Mouse (Mus musculus): ENCODE results near the gene Nmd3. TPM values are rescaled to one million over a fixed set of nuclear protein-coding genes. Genes with fewer than 3 reads are reported as not detected.
A peak's percentile ranks its signal among the peaks of the same experiment; 100 is the strongest.

Nmd3 gene
- total and polyA plus RNA-seq, 3 experiments: 97.8 to 187 (median 138) TPM

DNA sequence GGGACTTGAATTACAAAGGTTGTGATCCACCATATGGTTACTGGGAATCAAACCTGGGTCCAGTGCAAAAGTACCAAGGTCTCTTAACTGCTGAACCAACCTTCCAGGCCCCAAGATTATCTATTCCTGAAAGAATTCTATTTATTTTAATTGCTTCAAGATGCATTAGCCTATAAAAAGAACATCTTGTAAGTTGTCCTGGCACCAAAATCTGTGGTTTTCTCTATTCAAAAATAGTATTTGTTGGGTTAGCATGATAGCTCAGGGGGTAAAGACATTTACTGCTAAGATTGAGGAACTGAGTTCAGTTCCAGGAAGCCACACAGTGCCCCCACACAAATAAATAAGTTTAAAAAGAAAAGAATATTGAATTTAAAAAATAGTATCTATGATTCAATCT lies 19.4 kb upstream of the Nmd3 start:
- Histone ChIP-seq H3K4me1 (ENCODE audit: insufficient read depth, low read depth, low read length) (no peaks in the 10 kb centered on the region), H3K4me3 (ENCODE audit: low read depth, low read length) (no peak overlapping the region), H3K27me3 (ENCODE audit: insufficient read depth, low read length) (peaks cover 7% of the 10 kb centered on the region), H3K36me3 (replicated peaks) (no peaks in the 10 kb centered on the region), H3K9me3 (replicated peaks) (no peaks in the 10 kb centered on the region)
- TF ChIP-seq CTCF (IDR thresholded peaks at IDR 0.05; ENCODE audit: low read depth, low read length) (no peak), GATA2 (IDR thresholded peaks at IDR 0.05; ENCODE audit: borderline replicate concordance, low read depth, low read length) (no peak), TAL1 (conservative IDR thresholded peaks at IDR 0.05; ENCODE audit: low read depth, low read length) (no peak), POLR2AphosphoS5 (IDR thresholded peaks at IDR 0.05; ENCODE audit: insufficient replicate concordance, low read depth, low read length) (no peak), GATA1 (IDR thresholded peaks at IDR 0.05; ENCODE audit: borderline replicate concordance, low read length) (no peak)
- no peak for DNase-seq (ENCODE audit: low spot score)
- no peak for ATAC-seq (ENCODE audit: extremely low read depth, insufficient number of reproducible peaks, low FRiP score, poor library complexity, severe bottlenecking)

- Histone ChIP-seq H3K9me3 (replicated peaks) (no peaks in the 10 kb centered on the region), H3K27me3 (ENCODE audit: insufficient read depth, low read length) (peaks cover 34% of the 10 kb centered on the region), H3K4me3 (ENCODE audit: low read depth, low read length) (no peak overlapping the region), H3K4me1 (ENCODE audit: insufficient read depth, low read depth, low read length) (no peaks in the 10 kb centered on the region), H3K36me3 (replicated peaks) (no peaks in the 10 kb centered on the region)
- TF ChIP-seq TAL1 (conservative IDR thresholded peaks at IDR 0.05; ENCODE audit: low read depth, low read length) (no peak), GATA1 (IDR thresholded peaks at IDR 0.05; ENCODE audit: borderline replicate concordance, low read length) (no peak), CTCF (IDR thresholded peaks at IDR 0.05; ENCODE audit: low read depth, low read length) (no peak)
- DNase-seq (ENCODE audit: low spot score) (no peak), ATAC-seq (ENCODE audit: extremely low read depth, insufficient number of reproducible peaks, low FRiP score, poor library complexity, severe bottlenecking) (no peak)
These were observed 12.5 kb upstream of the Nmd3 start for GRCm38 (mm10) chr3:69709043-69709929.

DNA sequence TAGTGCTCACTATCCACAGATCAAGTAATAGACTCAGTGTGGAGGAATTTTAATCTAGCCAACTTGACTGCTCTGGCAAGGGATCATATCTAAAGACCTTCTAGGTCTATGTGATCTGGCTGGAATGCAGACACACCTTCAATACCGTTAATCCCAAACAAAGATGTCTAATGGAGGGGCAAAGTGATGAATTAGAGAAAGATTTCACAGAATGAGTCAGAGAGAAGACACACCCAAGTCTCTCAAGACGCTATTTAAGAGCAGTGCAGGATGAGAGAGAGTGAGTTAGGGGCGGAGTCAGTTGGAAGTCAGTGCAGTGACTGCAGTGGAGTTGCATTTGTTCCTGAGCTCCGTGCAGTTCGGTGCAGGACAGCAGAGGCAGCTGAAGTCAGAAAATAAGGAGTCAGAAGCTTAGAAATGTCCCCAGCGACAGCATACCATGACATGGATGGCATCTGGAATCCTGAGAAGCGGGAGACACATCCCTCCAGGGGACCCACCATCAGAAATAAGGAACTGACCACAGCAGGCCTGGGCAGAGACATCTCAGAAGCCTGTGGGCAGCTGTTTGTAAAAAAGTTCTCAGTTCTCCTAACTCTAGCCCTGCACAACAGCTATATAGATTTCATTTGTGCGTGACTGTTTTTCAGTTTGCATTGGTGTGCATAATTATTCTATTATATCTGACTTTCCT lies 9.7 kb upstream of the Nmd3 start:
- Histone ChIP-seq H3K36me3 (replicated peaks) (no peaks in the 10 kb centered on the region), H3K27me3 (ENCODE audit: insufficient read depth, low read length) (peaks cover 43% of the 10 kb centered on the region), H3K9me3 (replicated peaks) (no peaks in the 10 kb centered on the region), H3K4me3 (ENCODE audit: low read depth, low read length) (no peak overlapping the region), H3K4me1 (ENCODE audit: insufficient read depth, low read depth, low read length) (no peaks in the 10 kb centered on the region)
- DNase-seq (ENCODE audit: low spot score) (no peak), ATAC-seq (ENCODE audit: extremely low read depth, insufficient number of reproducible peaks, low FRiP score, poor library complexity, severe bottlenecking) (no peak; the same call in 1 of the 2 replicates)
- TF ChIP-seq CTCF (IDR thresholded peaks at IDR 0.05; ENCODE audit: low read depth, low read length): no peak
- TF ChIP-seq POLR2AphosphoS5 (IDR thresholded peaks at IDR 0.05; ENCODE audit: insufficient replicate concordance, low read depth, low read length): no peak
- TF ChIP-seq GATA1 (IDR thresholded peaks at IDR 0.05; ENCODE audit: borderline replicate concordance, low read length): no peak
- TF ChIP-seq TAL1 (conservative IDR thresholded peaks at IDR 0.05; ENCODE audit: low read depth, low read length): no peak
- TF ChIP-seq GATA2 (IDR thresholded peaks at IDR 0.05; ENCODE audit: borderline replicate concordance, low read depth, low read length): no peak

- Histone ChIP-seq H3K4me1 (ENCODE audit: insufficient read depth, low read depth, low read length) (peaks cover 2% of the 10 kb centered on the region; the same call in 1 of the 2 replicates), H3K27me3 (ENCODE audit: insufficient read depth, low read length) (peaks cover 24% of the 10 kb centered on the region), H3K36me3 (replicated peaks) (no peaks in the 10 kb centered on the region), H3K4me3 (ENCODE audit: low read depth, low read length) (no peak overlapping the region), H3K9me3 (replicated peaks) (no peaks in the 10 kb centered on the region)
- DNase-seq (ENCODE audit: low spot score) (no peak), ATAC-seq (ENCODE audit: extremely low read depth, insufficient number of reproducible peaks, low FRiP score, poor library complexity, severe bottlenecking) (no peak)
- TF ChIP-seq GATA2 (IDR thresholded peaks at IDR 0.05; ENCODE audit: borderline replicate concordance, low read depth, low read length) (no peak), GATA1 (IDR thresholded peaks at IDR 0.05; ENCODE audit: borderline replicate concordance, low read length) (no peak), TAL1 (conservative IDR thresholded peaks at IDR 0.05; ENCODE audit: low read depth, low read length) (no peak), CTCF (IDR thresholded peaks at IDR 0.05; ENCODE audit: low read depth, low read length) (no peak), POLR2AphosphoS5 (IDR thresholded peaks at IDR 0.05; ENCODE audit: insufficient replicate concordance, low read depth, low read length) (no peak)
These were observed 4.3 kb upstream of the Nmd3 start for GRCm38 (mm10) chr3:69717476-69717875.

GRCm38 (mm10) chr3:69722187-69722867 lies 542 bp downstream of the Nmd3 start:
- TF ChIP-seq GATA1 (IDR thresholded peaks at IDR 0.05; ENCODE audit: borderline replicate concordance, low read length) (no peak), CTCF (IDR thresholded peaks at IDR 0.05; ENCODE audit: low read depth, low read length) (no peak), TAL1 (conservative IDR thresholded peaks at IDR 0.05; ENCODE audit: low read depth, low read length) (no peak), GATA2 (IDR thresholded peaks at IDR 0.05; ENCODE audit: borderline replicate concordance, low read depth, low read length) (no peak), POLR2AphosphoS5 (IDR thresholded peaks at IDR 0.05; ENCODE audit: insufficient replicate concordance, low read depth, low read length) (no peak)
- peak overlapping the region; percentile 97 for H3K4me3 ChIP-seq (ENCODE audit: low read depth, low read length)
- peaks cover 28% of the 10 kb centered on the region for H3K36me3 ChIP-seq (replicated peaks)
- peaks cover 7% of the 10 kb centered on the region; the same call in 1 of the 2 replicates for H3K27me3 ChIP-seq (ENCODE audit: insufficient read depth, low read length)
- ATAC-seq (ENCODE audit: extremely low read depth, insufficient number of reproducible peaks, low FRiP score, poor library complexity, severe bottlenecking) (peak; percentile 47), DNase-seq (ENCODE audit: low spot score) (peak; percentile 9)
- H3K4me1 ChIP-seq (ENCODE audit: insufficient read depth, low read depth, low read length): peaks cover 17% of the 10 kb centered on the region
- no peaks in the 10 kb centered on the region for H3K9me3 ChIP-seq (replicated peaks)

GRCm38 (mm10) chr3:69723161-69723560 lies 1.4 kb downstream of the Nmd3 start:
- ATAC-seq (ENCODE audit: extremely low read depth, insufficient number of reproducible peaks, low FRiP score, poor library complexity, severe bottlenecking) (no peak), DNase-seq (ENCODE audit: low spot score) (no peak)
- Histone ChIP-seq H3K9me3 (replicated peaks) (no peaks in the 10 kb centered on the region), H3K27me3 (ENCODE audit: insufficient read depth, low read length) (peaks cover 3% of the 10 kb centered on the region; the same call in 1 of the 2 replicates), H3K36me3 (replicated peaks) (peaks cover 33% of the 10 kb centered on the region), H3K4me3 (ENCODE audit: low read depth, low read length) (peak overlapping the region; percentile 97), H3K4me1 (ENCODE audit: insufficient read depth, low read depth, low read length) (peaks cover 18% of the 10 kb centered on the region)
- no peak for TF ChIP-seq TAL1 (conservative IDR thresholded peaks at IDR 0.05; ENCODE audit: low read depth, low read length)
- TF ChIP-seq GATA1 (IDR thresholded peaks at IDR 0.05; ENCODE audit: borderline replicate concordance, low read length): no peak
- TF ChIP-seq GATA2 (IDR thresholded peaks at IDR 0.05; ENCODE audit: borderline replicate concordance, low read depth, low read length): no peak
- TF ChIP-seq CTCF (IDR thresholded peaks at IDR 0.05; ENCODE audit: low read depth, low read length): no peak
